Mouse (Mus musculus): ENCODE results near the gene Erp44. TPM values are rescaled to one million over a fixed set of nuclear protein-coding genes. Genes with fewer than 3 reads are reported as not detected.

The Erp44 gene
- polyA plus RNA-seq, 1 experiment from 2014 or later: 66.0 TPM

GRCm38 (mm10) chr4:48149492-48149891 lies 129.9 kb downstream of the Erp44 start:
- ATAC-seq (no peak), DNase-seq (no peak)
- Histone ChIP-seq H3K9me3 (ENCODE audit: low read length) (no peaks in the 10 kb centered on the region), H3K4me2 (ENCODE audit: low read depth, low read length) (no peak overlapping the region), H3K4me3 (ENCODE audit: low read depth, low read length) (no peak overlapping the region), H3K27me3 (ENCODE audit: insufficient read depth, low read length) (no peaks in the 10 kb centered on the region), H3K27ac (ENCODE audit: low read depth) (no peak overlapping the region), H3K4me1 (ENCODE audit: insufficient read depth) (peaks cover 4% of the 10 kb centered on the region; the same call in 1 of the 2 replicates), H3K9ac (replicated peaks) (no peak overlapping the region), H3K36me3 (replicated peaks; ENCODE audit: insufficient read depth, low read length) (no peaks in the 10 kb centered on the region; the same call in 1 of the 2 replicates)
- WGBS (ENCODE audit: insufficient replicate concordance): 57% methylated on average over 2 of the region's 2 CpGs
- TF ChIP-seq CTCF (IDR thresholded peaks at IDR 0.05; ENCODE audit: low read depth) (no peak), EP300 (IDR thresholded peaks at IDR 0.05; ENCODE audit: low read depth) (peak; percentile 32; the same call in 1 of the 2 replicates)

MicroRNAs within 50 kb of the gene (microRNA counts, 519-probe panel; counts per million panel counts)
- microRNA mmu-miR-1958: not detected

Small RNA genes lying within 50 kb of the gene (microRNA-seq; reads per million reads assigned to microRNA genes)
- not detected for gene Mir1958

Other genes with a start within 250 kb of the Erp44 start
- gene Nr4a3, start 234.4 kb downstream of the Erp44 start, polyA plus RNA-seq (2015; fragmentation: Nextera tagmentation; extraction: Ambion mirVana): not detected in 2 replicates
- gene Stx17, start 154.6 kb downstream of the Erp44 start, polyA plus RNA-seq (2015; fragmentation: Nextera tagmentation; extraction: Ambion mirVana): 11.2 and 13.0 TPM in 2 replicates
- 1.2 and 1.3 TPM in 2 replicates for gene Invs, start 202 bp upstream of the Erp44 start, polyA plus RNA-seq (2015; fragmentation: Nextera tagmentation; extraction: Ambion mirVana)
- gene Tex10, start 193.9 kb upstream of the Erp44 start, polyA plus RNA-seq (2015; fragmentation: Nextera tagmentation; extraction: Ambion mirVana): 9.8 and 11.0 TPM in 2 replicates

Data from liver, postnatal 0 days (tissue).